Mouse (Mus musculus) heart, postnatal 0 days (tissue): ENCODE measurements at regions not wholly inside any gene's neighbourhood (a gene's known extent, or its start where the extent isn't known, plus 50 kb on each side); places are given as distances from the start of the nearest gene placed in this dataset.

Experiments
- ATAC-seq: fragments of 200-750 bp; cut with Nextera tagmentation; 2 replicates; pipeline ENCODE4 v1.8.0; 2017; ENCODE audit warnings: low read depth, moderate number of reproducible peaks, moderate library complexity; ENCODE audit not compliant: insufficient read depth
- DNase-seq: peaks from one replicate; pipeline ENCODE4 v3.0.0-alpha.2; 2016; ENCODE audit warnings: low spot score
- H3K27ac ChIP-seq: fragments of 300-500 bp; sonication (generic); 2 replicates; pipeline ENCODE4 v1.5.1; 2014; ENCODE audit warnings: low read depth, mild to moderate bottlenecking
- H3K27me3 ChIP-seq: fragments of 300-500 bp; sonication (generic); 2 replicates; pipeline ENCODE4 v1.6.1; 2014; ENCODE audit warnings: low read length, mixed read lengths; ENCODE audit not compliant: control insufficient read depth, insufficient read depth
- H3K36me3 ChIP-seq: fragments of 300-500 bp; sonication (generic); replicated peaks from 2 replicates; pipeline ENCODE4 v1.6.1; 2014; ENCODE audit warnings: low read length, mixed read lengths; ENCODE audit not compliant: control insufficient read depth, insufficient read depth
- H3K4me1 ChIP-seq: fragments of 300-500 bp; sonication (generic); 2 replicates; pipeline ENCODE4 v1.6.1; 2014; ENCODE audit warnings: antibody characterized with exemption; ENCODE audit not compliant: control insufficient read depth, insufficient read depth
- H3K4me2 ChIP-seq: fragments of 300-500 bp; sonication (generic); 2 replicates; pipeline ENCODE4 v1.6.1; 2014; ENCODE audit warnings: low read depth, mild to moderate bottlenecking, low read length, moderate library complexity
- H3K4me3 ChIP-seq: fragments of 300-500 bp; sonication (generic); 2 replicates; pipeline ENCODE4 v1.5.1; 2014; ENCODE audit warnings: low read depth, low read length
- H3K9ac ChIP-seq: fragments of 300-500 bp; sonication (generic); replicated peaks from 2 replicates; pipeline ENCODE4 v1.6.1; 2014; ENCODE audit warnings: low read depth, low read length, mixed read lengths
- H3K9me3 ChIP-seq: fragments of 300-500 bp; sonication (generic); replicated peaks from 2 replicates; pipeline ENCODE4 v1.6.1; 2016; ENCODE audit warnings: low read length; ENCODE audit not compliant: control insufficient read depth
- CTCF ChIP-seq: IDR thresholded peaks from 2 replicates; pipeline ENCODE4 v1.5.1; 2016; ENCODE audit warnings: antibody characterized with exemption, control low read depth, low read depth
- EP300 ChIP-seq: IDR thresholded peaks from 2 replicates; pipeline ENCODE4 v1.6.1; 2016; ENCODE audit warnings: antibody characterized with exemption, low read depth
- WGBS: fragments of 180-500 bp; shearing (Covaris S2); extraction: QIAGEN DNeasy Blood & Tissue Kit; methylation state at CpG from one replicate; pipeline ENCODE4 v1.1.7; 2014; 5-methylcytosine and 5-hydroxymethylcytosine counted together

DNA sequence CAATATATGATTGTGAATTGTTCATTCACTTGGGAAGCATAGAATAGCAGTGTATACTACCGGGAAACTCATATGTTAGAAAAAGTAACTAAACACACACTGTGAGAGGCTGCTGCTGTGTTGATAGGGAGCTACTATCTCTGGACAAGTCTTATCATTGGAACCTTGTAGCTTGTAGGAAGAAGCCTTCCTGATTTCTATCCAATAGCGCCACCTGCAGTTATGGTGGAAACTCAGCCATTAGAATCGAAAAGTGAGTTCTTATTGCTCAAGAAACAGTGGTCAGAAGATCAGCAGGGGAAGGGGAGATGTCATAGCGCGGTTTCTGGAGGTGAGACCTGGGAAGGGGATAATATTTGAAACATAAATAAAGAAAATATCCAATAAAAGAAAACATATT, 1245.1 kb upstream of the Cdh6 start:
- WGBS = 34% methylated on average over 5 of the region's 5 CpGs
- Histone ChIP-seq H3K4me3 (no peak overlapping the region), H3K9me3 (no peaks in the 10 kb centered on the region), H3K27me3 (no peaks in the 10 kb centered on the region), H3K36me3 (no peaks in the 10 kb centered on the region), H3K4me2 (no peak overlapping the region), H3K4me1 (no peaks in the 10 kb centered on the region), H3K9ac (no peak overlapping the region), H3K27ac (no peak overlapping the region)
- no peak for DNase-seq
- peak; percentile 24; the same call in 1 of the 2 replicates for TF ChIP-seq CTCF
- no peak for TF ChIP-seq EP300
- no peak for ATAC-seq

DNA sequence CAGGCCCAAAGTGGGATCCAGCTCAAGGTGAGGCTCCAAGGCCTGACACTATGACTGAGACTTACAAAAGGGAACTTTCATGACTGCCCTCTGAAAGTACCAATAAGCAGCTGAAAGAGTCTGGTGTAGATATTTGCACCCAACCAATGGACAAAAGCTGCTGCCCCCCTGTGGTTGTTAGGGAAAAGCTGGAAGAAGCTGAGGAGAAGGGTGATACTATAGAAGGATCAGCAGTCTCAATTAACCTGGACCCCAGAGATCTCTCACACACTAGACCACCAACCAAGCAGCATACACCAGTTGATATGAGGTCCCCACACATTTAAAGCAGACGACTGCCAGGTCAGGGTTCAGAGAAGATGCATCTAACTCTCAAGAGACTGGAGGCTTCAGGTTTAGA, 1211.9 kb upstream of the Cdh6 start:
- Histone ChIP-seq H3K27me3 (no peaks in the 10 kb centered on the region), H3K4me1 (no peaks in the 10 kb centered on the region), H3K9ac (no peak overlapping the region), H3K4me2 (no peak overlapping the region), H3K27ac (no peak overlapping the region), H3K9me3 (no peaks in the 10 kb centered on the region), H3K4me3 (no peak overlapping the region), H3K36me3 (no peaks in the 10 kb centered on the region)
- ATAC-seq (no peak), DNase-seq (no peak)
- no peak for TF ChIP-seq EP300
- no peak; the same call in none of the 2 replicates for TF ChIP-seq CTCF
- 48% methylated on average over 1 of the region's 1 CpGs for WGBS

DNA sequence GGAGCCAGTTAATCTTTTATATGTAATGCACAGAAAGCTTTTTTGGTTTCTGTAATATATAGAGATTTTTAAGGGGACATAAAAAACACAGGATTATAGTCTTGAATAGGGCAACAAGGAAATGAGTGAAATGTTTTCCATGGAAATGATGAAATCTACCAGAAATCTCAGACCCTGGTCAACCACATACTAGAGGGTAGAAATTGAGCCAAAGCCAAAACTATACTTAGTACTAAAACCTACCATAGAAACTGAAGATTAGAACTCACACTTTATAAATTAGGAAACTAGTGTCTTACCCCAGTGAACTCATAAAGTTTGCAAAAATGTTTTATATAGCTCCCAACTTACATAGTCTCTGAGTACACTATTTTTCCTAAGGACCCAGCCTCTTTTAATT, 1204.9 kb upstream of the Cdh6 start:
- no peak for DNase-seq
- H3K9ac ChIP-seq = no peak overlapping the region
- no peak for ATAC-seq
- no peaks in the 10 kb centered on the region for H3K27me3 ChIP-seq
- no peak overlapping the region for H3K4me2 ChIP-seq
- H3K36me3 ChIP-seq = no peaks in the 10 kb centered on the region
- no peak overlapping the region for H3K4me3 ChIP-seq
- no peaks in the 10 kb centered on the region for H3K4me1 ChIP-seq
- H3K9me3 ChIP-seq = no peaks in the 10 kb centered on the region
- TF ChIP-seq EP300 (no peak), CTCF (no peak)
- no peak overlapping the region for H3K27ac ChIP-seq
